Mouse (Mus musculus) A20 (cell line): ENCODE data around the gene Gm13272.
"Not testable (repeated sequence)": the region's sequence is repeated elsewhere in the genome, so short reads cannot be mapped to it uniquely, and the experiment has no call there.

Experiments used
- DNase-seq: peaks from one replicate; pipeline ENCODE4 v3.0.0-alpha.2; 2011; ENCODE audit warnings: low read depth, low spot score

Gene Gm13272

GRCm38 (mm10) chr4:88779550-88779949 is at the start of gene Gm13272:
Gm13272 (plus strand) TSS chr4:88779850.
- not testable (repeated sequence) for DNase-seq

DNA sequence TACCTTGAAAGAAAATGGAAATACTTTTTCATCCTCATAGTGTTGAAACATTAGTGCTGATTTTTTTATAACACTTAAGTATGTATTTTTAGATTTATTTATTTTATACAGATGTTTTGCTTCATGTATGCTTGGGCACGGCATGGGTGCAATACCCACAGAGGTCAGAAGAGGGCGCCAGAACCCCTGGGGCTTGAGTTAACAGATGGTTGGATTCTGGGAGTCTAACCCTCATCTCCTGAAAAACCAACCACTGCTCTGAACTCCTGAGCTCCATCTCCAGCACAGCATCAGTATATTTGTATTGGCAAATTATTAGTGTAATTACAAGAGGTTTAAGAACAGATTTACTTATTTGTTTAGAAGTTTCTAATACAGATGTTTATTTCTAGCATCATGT is 41.2 kb upstream of the Gm13272 start:
- DNase-seq, result peak; percentile 70

DNA sequence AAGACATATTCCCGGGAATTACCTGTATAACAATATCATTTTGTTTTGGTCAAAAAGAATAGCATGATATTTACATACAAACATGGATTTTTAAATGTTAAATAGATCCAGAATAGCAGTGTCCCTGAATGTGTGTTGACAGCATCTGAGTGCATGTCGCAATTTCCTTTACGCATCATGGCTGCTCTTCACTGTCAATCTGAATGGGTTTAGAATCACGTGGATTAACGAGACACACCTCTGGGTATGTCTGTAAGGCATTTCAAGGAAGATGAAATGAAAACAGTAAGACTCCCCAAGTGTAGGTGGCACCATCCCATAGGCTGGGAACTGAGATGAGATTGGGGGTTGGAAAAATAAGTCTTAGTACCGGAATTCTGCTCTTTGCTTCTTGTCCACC is 40.6 kb upstream of the Gm13272 start:
- DNase-seq, result no peak

DNA sequence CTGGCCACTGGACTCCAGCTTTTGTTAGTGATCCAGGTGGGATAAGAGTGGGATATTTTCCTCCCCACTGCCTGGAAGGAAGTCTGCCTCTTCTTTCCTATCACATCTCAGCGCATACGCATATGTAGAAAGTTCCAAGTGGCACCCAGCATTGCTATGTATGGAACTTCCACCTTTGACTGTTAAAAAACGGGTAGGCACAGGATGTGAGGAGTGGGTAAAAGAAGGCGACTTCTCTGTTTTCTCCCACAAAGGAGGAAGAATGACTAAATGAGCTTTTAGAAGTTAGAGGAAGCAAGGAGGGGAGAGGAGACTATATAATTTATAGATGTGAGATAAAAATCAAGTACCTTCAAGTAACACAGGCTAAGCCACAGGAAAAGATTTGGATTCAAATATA is 38.2 kb upstream of the Gm13272 start:
- no peak for DNase-seq

DNA sequence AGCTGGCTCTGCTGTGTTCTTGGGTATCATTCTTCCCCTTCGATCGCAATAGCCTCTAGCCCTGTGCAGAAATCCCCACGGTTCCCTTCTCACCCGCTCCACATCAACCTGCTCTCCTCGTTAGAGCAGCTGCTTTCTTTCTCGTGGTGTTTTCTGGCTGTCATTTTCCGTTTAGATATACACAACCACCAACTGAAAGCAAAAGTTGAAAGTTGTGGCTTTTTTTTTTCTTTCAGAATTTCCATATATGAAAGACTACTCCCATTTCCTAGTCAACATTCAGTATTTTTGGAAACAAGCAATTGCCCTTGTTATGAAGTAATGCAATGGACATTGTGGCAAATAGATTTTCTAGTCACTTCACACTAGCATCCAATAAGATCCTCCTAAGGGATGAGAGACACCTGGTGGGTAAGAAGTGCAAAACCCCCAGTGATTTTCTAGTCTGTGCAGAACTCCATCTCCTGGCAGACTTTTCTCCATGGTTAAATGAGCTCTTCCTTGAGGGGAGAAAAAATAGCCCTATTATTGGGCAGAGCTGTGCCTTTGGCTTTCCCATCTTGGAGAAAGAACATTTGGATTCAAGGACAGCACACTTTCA is 36.8 kb upstream of the Gm13272 start:
- DNase-seq, result no peak

- DNase-seq, result peak; percentile 28
These were observed 35.4 kb upstream of the Gm13272 start for GRCm38 (mm10) chr4:88744207-88744606.

DNA sequence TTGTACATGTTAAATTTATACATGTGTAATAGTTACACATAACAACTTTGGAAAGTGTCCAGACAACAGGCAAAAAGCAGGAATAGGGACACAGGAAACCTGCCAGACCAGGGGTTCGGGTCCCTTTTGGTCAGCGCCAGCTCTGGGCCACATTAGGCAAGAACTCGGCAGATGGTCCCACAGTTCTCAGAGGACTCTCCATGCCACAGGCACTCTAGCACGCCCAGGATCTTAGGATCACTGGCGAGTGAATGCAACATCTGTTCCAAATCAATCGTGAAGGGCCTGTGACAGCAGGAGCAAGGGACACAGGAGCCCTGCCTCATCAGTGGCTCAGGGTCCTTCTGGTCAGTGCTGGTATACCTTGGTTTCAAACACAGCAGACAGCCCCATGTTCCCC is 29.7 kb upstream of the Gm13272 start:
- DNase-seq, result no peak

- DNase-seq, result not testable (repeated sequence)
These were observed 24.8 kb upstream of the Gm13272 start, which contains the start of gene Gm13271 for GRCm38 (mm10) chr4:88754818-88755340. Gm13271 (plus strand) TSS chr4:88754868.

DNA sequence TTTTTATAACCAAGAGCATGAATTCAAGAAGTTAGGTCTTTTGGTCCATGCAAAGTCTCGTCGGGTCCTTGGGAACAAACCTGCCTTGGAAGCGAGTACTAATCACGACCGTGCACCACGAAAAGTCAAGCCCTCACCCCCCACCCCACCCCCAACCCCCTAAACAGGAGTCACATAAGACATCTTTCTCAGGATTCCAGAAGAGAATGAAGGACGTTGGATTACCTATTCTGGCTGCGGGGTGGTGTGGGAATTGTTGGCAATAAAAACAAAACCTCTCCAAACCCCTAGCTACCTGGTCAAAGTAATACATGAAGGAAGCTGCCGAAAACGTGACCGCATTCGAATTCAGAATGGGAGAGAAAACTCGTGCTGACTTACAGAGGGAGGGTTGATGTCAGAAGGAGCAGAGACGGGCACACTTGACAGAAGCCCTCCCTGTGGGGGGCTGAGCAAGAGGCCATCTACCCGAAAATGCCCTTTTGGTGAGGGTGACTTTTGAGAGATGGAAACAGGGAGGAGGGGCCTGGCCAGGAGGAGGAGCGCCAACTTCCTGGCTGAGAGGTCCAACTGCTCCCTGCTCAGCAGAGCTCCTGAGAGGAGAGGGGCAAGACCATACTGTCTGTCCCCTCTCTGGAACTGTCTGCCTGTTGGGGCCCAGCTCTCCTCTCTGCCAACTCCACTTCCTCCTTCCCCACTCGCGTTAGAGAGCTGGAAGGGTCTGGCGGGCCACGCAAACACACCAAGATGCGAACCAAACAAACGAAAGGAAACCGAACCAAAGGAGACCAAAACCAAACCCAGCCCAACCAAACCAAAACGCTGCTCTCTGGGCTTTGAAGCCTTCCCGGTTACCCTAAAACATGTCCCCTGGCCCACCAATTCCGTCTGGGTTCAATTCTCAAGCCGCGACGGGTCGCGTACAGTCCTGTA is 22.8 kb upstream of the Gm13272 start:
- peak; percentile 2 for DNase-seq

- not testable (repeated sequence) for DNase-seq
These were observed 22.0 kb upstream of the Gm13272 start for GRCm38 (mm10) chr4:88757628-88758031.

GRCm38 (mm10) chr4:88758751-88759150 is 20.9 kb upstream of the Gm13272 start:
- DNase-seq, result not testable (repeated sequence)

GRCm38 (mm10) chr4:88759610-88760268 is 19.9 kb upstream of the Gm13272 start, which contains the start of gene Gm13283:
Gm13283 (plus strand) TSS chr4:88760119.
- DNase-seq, result peak; percentile 4

- DNase-seq, result not testable (repeated sequence)
These were observed 19.2 kb upstream of the Gm13272 start for GRCm38 (mm10) chr4:88760431-88760830.

DNA sequence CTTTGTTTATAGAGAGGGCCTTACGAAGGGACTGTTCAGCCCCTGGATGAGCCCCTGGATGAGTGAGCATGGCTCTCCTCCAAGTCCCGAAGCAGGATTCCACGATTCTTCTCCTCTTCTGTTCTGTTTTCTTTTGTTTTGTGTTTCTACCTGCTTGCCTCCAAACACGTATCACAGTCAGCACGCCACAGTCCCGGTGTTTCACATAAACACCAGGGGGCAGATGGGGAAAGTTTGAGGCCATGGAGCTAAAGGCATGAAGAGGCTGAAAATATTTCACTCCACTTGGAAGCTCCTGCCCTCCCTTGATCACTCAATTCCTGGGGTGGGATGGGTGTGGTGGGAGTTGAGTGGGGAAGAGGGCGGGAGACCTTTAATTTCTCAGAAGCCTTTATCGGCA is 17.9 kb upstream of the Gm13272 start:
- not testable (repeated sequence) for DNase-seq

DNA sequence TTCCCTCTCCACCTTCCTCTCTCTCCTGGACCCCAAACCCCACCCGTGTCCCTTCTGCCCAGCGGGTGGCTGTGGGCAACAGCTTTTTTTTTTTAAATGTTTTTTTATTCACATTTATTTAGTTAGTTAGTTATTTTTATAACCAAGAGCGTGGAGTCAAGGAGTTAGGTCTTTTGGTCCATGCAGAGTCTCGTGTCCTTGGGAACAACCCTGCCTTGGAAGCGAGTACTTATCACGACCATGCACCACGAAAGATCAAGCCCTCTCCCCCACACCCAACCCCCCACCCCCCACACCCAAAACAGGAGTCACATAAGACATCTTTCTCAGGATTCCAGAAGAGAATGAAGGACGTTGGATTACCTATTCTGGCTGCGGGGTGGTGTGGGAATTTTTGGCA is 17.3 kb upstream of the Gm13272 start:
- not testable (repeated sequence) for DNase-seq

- DNase-seq, result peak; percentile 1
These were observed 16.1 kb upstream of the Gm13272 start for GRCm38 (mm10) chr4:88763384-88764018.

DNA sequence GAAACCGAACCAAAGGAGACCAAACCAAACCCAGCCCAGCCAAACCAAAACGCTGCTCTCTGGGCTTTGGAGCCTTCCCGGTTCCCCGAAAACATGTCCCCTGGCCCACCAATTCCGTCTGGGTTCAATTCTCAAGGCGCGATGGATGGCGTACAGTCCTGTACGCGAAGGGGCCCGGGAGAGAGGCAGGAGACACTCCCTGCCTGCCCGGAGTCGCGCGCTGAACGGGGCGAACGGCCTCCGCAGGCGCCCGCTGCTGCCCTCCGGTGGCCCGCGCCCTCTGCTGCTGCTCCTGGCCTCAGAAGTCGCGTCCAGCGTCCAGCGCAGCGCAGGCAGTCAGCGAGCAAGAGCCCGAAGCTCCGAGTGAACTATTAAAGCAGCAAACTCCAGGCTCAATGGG is 6.1 kb upstream of the Gm13272 start, which contains the start of gene Gm13290:
Gm13290 (plus strand) TSS at position 301 of the 400 bp plus-strand sequence.
- not testable (repeated sequence) for DNase-seq

DNA sequence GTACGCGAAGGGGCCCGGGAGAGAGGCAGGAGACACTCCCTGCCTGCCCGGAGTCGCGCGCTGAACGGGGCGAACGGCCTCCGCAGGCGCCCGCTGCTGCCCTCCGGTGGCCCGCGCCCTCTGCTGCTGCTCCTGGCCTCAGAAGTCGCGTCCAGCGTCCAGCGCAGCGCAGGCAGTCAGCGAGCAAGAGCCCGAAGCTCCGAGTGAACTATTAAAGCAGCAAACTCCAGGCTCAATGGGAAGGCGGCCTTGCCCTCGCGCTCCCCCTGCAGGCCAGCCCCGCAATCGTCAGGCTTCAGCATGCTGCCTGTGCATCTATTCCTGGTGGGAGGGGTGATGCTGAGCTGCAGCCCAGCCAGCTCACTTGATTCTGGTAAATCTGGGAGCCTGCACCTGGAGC is 3.0 kb upstream of the Gm13272 start, which contains the start of gene Gm13289:
Gm13289 (plus strand) TSS at position 301 of the 400 bp plus-strand sequence.
- not testable (repeated sequence) for DNase-seq

GRCm38 (mm10) chr4:88780320-88780719 is 670 bp downstream of the Gm13272 start:
- DNase-seq, result not testable (repeated sequence)

DNA sequence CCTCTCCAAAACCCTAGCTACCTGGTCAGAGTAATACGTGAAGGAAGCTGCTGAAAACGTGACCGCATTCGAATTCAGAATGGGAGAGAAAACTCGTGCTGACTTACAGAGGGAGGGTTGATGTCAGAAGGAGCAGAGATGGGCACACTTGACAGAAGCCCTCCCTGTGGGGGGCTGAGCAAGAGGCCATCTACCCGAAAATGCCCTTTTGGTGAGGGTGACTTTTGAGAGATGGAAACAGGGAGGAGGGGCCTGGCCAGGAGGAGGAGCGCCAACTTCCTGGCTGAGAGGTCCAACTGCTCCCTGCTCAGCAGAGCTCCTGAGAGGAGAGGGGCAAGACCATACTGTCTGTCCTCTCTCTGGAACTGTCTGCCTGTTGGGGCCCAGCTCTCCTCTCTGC is 2.2 kb downstream of the Gm13272 start, which contains the start of gene Ifnz:
Ifnz (plus strand) TSS at position 301 of the 400 bp plus-strand sequence.
- DNase-seq, result not testable (repeated sequence)

DNA sequence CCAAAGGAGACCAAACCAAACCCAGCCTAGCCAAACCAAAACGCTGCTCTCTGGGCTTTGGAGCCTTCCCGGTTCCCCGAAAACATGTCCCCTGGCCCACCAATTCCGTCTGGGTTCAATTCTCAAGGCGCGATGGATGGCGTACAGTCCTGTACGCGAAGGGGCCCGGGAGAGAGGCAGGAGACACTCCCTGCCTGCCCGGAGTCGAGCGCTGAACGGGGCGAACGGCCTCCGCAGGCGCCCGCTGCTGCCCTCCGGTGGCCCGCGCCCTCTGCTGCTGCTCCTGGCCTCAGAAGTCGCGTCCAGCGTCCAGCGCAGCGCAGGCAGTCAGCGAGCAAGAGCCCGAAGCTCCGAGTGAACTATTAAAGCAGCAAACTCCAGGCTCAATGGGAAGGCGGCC is 2.7 kb downstream of the Gm13272 start:
- DNase-seq, result not testable (repeated sequence)
